Mouse (Mus musculus) spleen, adult 2 months (tissue): ENCODE measurements around the gene Tspan17. TPM values are rescaled to one million over a fixed set of nuclear protein-coding genes. Genes with fewer than 3 reads are reported as not detected.

Source experiments
- DNase-seq, 2 experiments: peaks; one replicate each; pipeline versions ENCODE4 v3.0.0 to v3.0.0-alpha.2; 2012 to 2021; ENCODE audit warnings: low spot score in 2 of 2, low read depth in 1 of 2
- H3K27ac ChIP-seq: fragments of 200-500 bp; 2 replicates; pipeline ENCODE4 v1.5.1; 2012; ENCODE audit warnings: low read length, inconsistent platforms; ENCODE audit not compliant: insufficient read depth
- H3K27me3 ChIP-seq: fragments of 200-500 bp; 2 replicates; pipeline ENCODE4 v1.6.1; 2012; ENCODE audit warnings: mild to moderate bottlenecking, moderate library complexity, low read length, inconsistent platforms; ENCODE audit not compliant: control insufficient read depth, insufficient read depth
- H3K36me3 ChIP-seq: fragments of 200-500 bp; 2 replicates; pipeline ENCODE4 v1.6.1; 2012; ENCODE audit warnings: mild to moderate bottlenecking, low read length, inconsistent platforms; ENCODE audit not compliant: control insufficient read depth, insufficient read depth
- H3K4me1 ChIP-seq: fragments of 200-500 bp; 2 replicates; pipeline ENCODE4 v1.6.1; 2011; ENCODE audit warnings: inconsistent platforms; ENCODE audit not compliant: control insufficient read depth, insufficient read depth, insufficient read length
- H3K4me3 ChIP-seq: fragments of 200-500 bp; 2 replicates; pipeline ENCODE4 v1.5.1; 2011; ENCODE audit warnings: mild to moderate bottlenecking, inconsistent platforms; ENCODE audit not compliant: insufficient read depth, insufficient read length; ENCODE audit errors: extremely low read depth
- CTCF ChIP-seq: fragments of 200-500 bp; IDR thresholded peaks from 2 replicates; pipeline ENCODE4 v1.5.1; 2011; ENCODE audit warnings: mild to moderate bottlenecking, inconsistent platforms; ENCODE audit not compliant: insufficient read depth, insufficient read length, insufficient replicate concordance; ENCODE audit errors: extremely low read depth
- POLR2A ChIP-seq: fragments of 200-500 bp; IDR thresholded peaks from 2 replicates; pipeline ENCODE4 v1.6.1; 2011; ENCODE audit warnings: low read depth, low read length, inconsistent platforms
- WGBS: fragments of 180-500 bp; shearing (Covaris S2); methylation state at CpG from one replicate; pipeline ENCODE4 v1.1.7; 2018; 5-methylcytosine and 5-hydroxymethylcytosine counted together
- polyA plus RNA-seq: library from polyadenylated mRNA; depleted of rRNA; stranded (reverse); fragments of >200 nt; gene quantifications from 2 replicates; pipeline ENCODE4 v1.2.3, GENCODE M21; 2012

Tspan17 gene
- polyA plus RNA-seq, 1 experiment: 6.2 TPM

GRCm38 (mm10) chr13:54821931-54822330 lies 32.8 kb downstream of the Tspan17 start:
- no peaks in the 10 kb centered on the region; the same call in 1 of the 2 replicates for H3K27me3 ChIP-seq
- H3K4me3 ChIP-seq: no peak overlapping the region
- 30% methylated on average over 2 of the region's 2 CpGs for whole genome bisulfite sequencing

DNA sequence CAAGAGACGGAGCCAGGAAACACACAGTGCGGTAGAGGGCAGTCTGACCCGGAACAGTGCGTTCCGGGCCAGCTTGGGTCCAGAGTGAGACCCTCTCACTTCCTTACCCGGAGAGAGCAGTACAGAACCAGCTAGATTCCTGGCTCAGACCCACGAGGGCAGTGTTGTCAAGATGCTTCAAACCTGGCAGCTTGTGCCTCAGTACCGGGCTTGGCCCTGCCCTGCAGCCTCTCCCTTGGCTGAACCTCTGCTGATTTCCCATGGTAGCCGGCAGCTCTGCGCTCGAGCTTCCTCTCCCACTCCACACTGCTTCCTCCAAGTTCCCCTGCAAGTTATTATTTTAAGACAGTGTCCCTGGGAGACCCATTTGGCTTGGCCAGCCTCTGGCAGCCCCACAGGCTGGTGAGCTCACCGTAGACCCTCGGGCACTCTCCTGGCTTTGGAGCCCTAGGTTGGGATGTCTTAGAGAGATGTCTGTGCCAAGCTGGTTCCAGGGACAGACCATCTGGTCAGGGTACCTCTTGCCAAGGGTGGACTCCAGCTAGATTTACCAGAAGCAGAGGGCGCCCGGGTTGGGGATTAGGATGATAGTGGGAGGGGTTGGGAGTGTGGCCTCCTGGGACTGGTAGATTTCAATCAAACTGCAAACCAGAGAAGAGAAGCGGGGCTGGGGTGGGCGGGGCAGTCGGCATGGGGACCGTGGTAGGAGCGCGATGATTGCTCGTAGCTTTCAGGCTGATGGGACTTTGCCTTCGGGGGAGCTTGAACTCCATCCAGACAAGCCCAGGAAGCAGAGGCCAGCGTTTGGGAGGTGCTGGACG lies 35.1 kb downstream of the Tspan17 start:
- H3K36me3 ChIP-seq: no peaks in the 10 kb centered on the region
- 18% methylated on average over 25 of the region's 25 CpGs for WGBS
- no peaks in the 10 kb centered on the region; the same call in none of the 2 replicates for H3K27me3 ChIP-seq
- DNase-seq: no peak
- H3K27ac ChIP-seq: no peak overlapping the region
- H3K4me3 ChIP-seq: no peak overlapping the region
- H3K4me1 ChIP-seq: no peaks in the 10 kb centered on the region
- no peak for TF ChIP-seq POLR2A
- no peak for TF ChIP-seq CTCF

More at GRCm38 (mm10) chr13:54821931-54822330, 32.8 kb downstream of the Tspan17 start:
- no peak for DNase-seq
- H3K4me1 ChIP-seq: no peaks in the 10 kb centered on the region
- H3K36me3 ChIP-seq: no peaks in the 10 kb centered on the region
- no peak for TF ChIP-seq POLR2A
- TF ChIP-seq CTCF: no peak
- no peak overlapping the region for H3K27ac ChIP-seq

DNA sequence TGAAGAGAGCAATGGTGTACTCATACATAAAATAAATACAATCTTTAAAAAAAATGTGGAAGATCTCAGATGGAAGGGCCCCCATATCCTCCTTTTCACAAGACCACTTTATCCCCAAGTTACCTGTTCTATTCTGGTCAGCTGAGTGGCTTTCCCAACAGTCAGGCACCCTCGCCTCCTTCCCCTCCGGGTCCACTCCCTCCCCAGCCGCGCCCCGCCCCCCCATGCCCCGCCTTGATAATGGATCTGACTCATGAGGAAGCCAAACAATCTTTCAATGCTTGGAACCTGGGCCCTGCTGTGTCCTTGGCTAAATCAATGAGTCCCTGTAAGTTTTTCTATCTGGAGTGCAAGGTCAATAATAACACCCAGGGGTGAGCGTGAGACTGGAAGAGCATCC lies 38.8 kb downstream of the Tspan17 start:
- H3K27ac ChIP-seq: no peak overlapping the region
- H3K27me3 ChIP-seq: no peaks in the 10 kb centered on the region; the same call in none of the 2 replicates
- no peaks in the 10 kb centered on the region for H3K36me3 ChIP-seq
- H3K4me3 ChIP-seq: no peak overlapping the region
- 64% methylated on average over 7 of the region's 7 CpGs for WGBS
- TF ChIP-seq POLR2A (no peak), CTCF (no peak)
- H3K4me1 ChIP-seq: no peaks in the 10 kb centered on the region
- no peak for DNase-seq

GRCm38 (mm10) chr13:54828508-54828907 lies 39.3 kb downstream of the Tspan17 start:
- H3K4me1 ChIP-seq: no peaks in the 10 kb centered on the region
- H3K4me3 ChIP-seq: no peak overlapping the region
- H3K27ac ChIP-seq: no peak overlapping the region
- 60% methylated on average over 6 of the region's 6 CpGs for WGBS
- H3K27me3 ChIP-seq: no peaks in the 10 kb centered on the region; the same call in none of the 2 replicates
- no peaks in the 10 kb centered on the region for H3K36me3 ChIP-seq
- TF ChIP-seq POLR2A (no peak), CTCF (no peak)
- no peak for DNase-seq

GRCm38 (mm10) chr13:54829450-54829849 lies 40.3 kb downstream of the Tspan17 start:
- no peak overlapping the region for H3K27ac ChIP-seq
- no peak for DNase-seq
- H3K27me3 ChIP-seq: no peaks in the 10 kb centered on the region; the same call in 1 of the 2 replicates
- whole genome bisulfite sequencing: 17% methylated on average over 13 of the region's 13 CpGs
- H3K36me3 ChIP-seq: no peaks in the 10 kb centered on the region
- H3K4me3 ChIP-seq: no peak overlapping the region
- no peaks in the 10 kb centered on the region for H3K4me1 ChIP-seq
- TF ChIP-seq CTCF (no peak), POLR2A (no peak)

- TF ChIP-seq CTCF: no peak
- no peak for TF ChIP-seq POLR2A
- H3K4me1 ChIP-seq: no peaks in the 10 kb centered on the region
- H3K27ac ChIP-seq: no peak overlapping the region
- no peaks in the 10 kb centered on the region for H3K36me3 ChIP-seq
- 85% methylated on average over 14 of the region's 14 CpGs for WGBS
- DNase-seq: no peak
- no peak overlapping the region for H3K4me3 ChIP-seq
- H3K27me3 ChIP-seq: 0 out of 2 replicates have a peak, but pooled peaks cover 2% of the 10 kb centered on the region
Measured at GRCm38 (mm10) chr13:54836351-54837030, 47.3 kb downstream of the Tspan17 start.

DNA sequence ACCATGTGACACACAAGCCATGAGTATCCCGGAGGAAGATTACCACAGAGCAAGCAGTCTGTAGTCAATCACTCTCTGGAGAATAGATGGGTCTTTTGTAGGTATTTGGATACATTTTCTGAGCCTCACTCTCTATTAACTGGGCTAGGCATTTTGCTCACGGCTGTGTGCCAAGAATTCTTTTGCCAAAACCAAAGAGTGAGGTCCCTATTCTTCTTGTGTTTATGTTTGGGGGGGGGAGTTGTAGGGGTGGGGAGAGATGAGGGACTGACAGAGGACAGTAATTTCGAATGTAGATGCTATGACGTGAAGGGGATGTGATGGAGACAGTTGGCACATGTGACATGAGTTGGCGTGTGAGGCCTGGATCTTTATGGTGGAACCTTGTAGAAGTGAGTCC lies 47.9 kb downstream of the Tspan17 start:
- H3K27me3 ChIP-seq: 0 out of 2 replicates have a peak, but pooled peaks cover 2% of the 10 kb centered on the region
- no peaks in the 10 kb centered on the region for H3K36me3 ChIP-seq
- TF ChIP-seq POLR2A: no peak
- TF ChIP-seq CTCF: no peak
- no peak overlapping the region for H3K4me3 ChIP-seq
- H3K27ac ChIP-seq: no peak overlapping the region
- no peaks in the 10 kb centered on the region for H3K4me1 ChIP-seq
- WGBS: 73% methylated on average over 5 of the region's 5 CpGs
- DNase-seq: no peak
